8 mouse cellular contexts compared by ENCODE assay signal in the genomic region with DNA sequence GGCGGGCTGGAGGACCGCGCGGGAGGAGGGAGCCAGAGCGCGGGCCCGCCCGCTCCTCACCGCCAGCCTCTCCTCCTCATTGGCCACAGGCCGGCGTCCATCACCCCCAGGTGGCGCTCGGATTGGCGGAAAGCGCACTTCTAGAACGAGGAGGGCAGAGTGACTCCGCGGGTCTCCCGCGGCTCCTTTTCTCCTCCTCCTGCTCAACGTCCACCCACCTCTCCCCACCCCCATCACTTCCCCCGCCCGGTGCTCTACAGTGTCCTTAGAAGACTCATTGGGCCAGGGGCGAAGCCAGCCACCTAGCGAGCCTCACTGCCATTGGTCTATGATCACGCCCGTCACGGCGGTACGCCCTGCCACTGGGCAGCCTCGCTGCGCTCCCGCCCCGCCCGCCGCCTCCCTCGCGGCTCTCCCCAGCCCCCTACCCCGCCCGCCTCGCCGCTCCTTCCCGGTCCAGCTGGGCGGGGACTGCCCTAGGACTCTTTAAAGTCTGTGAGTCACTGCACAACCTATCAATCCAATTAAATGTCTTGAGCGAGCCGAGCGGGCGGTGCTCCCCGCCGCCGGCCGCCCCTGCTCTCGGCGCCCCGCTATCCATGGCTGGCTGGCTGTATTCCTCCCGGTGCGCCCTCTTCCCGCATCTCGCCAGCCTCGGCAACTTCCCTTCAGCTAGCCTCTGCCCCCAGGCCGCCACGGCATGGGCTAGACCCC. TPM values are rescaled to one million over a fixed set of nuclear protein-coding genes. Genes with fewer than 3 reads are reported as not detected.
A peak's percentile ranks its signal among the peaks of the same experiment; 100 is the strongest.
DNase-seq lines count a peak whose midpoint lies in the region; ATAC-seq and TF ChIP-seq lines count a peak whose summit lies in the region.

A gene (plus strand): TSS at position 515 of the 714 bp plus-strand sequence.

- H3K27ac ChIP-seq in heart, embryonic 11.5 days (ENCODE audit: low read depth, low read length): peak within 1 kb of the TSS; percentile 94
- peak within 1 kb of the TSS; percentile 95 for H3K27ac ChIP-seq in kidney, embryonic 16.5 days (ENCODE audit: low read length)
- H3K27ac ChIP-seq in liver, adult 2 months (replicated peaks; ENCODE audit: insufficient read depth, low read depth, low read length): peak within 1 kb of the TSS; percentile 79

- H3K27me3 ChIP-seq in C2C12 (ENCODE audit: control insufficient read depth, insufficient read depth, insufficient read length): no peaks in the 10 kb centered on the region
- H3K27me3 ChIP-seq in erythroblast, embryonic 14.5 days (ENCODE audit: control insufficient read depth): peaks cover 36% of the 10 kb centered on the region
- no peaks in the 10 kb centered on the region; the same call in 1 of the 2 replicates for H3K27me3 ChIP-seq in heart, embryonic 11.5 days (ENCODE audit: control insufficient read depth, insufficient read depth, low read length)
- H3K27me3 ChIP-seq in kidney, embryonic 16.5 days (ENCODE audit: insufficient read depth, low read length): no peaks in the 10 kb centered on the region
- no peaks in the 10 kb centered on the region for H3K27me3 ChIP-seq in liver, adult 2 months (ENCODE audit: control insufficient read depth, insufficient read depth, low read length)
- no peaks in the 10 kb centered on the region for H3K27me3 ChIP-seq in myocyte (ENCODE audit: control insufficient read depth, insufficient read depth, insufficient read length)
- no peaks in the 10 kb centered on the region for H3K27me3 ChIP-seq in splenic B cell, adult 2 months (ENCODE audit: control insufficient read depth, insufficient read depth, low read length, poor library complexity, severe bottlenecking)

- no peaks in the 10 kb centered on the region for H3K9me3 ChIP-seq in erythroblast, embryonic 14.5 days (ENCODE audit: control insufficient read depth, low read length)
- H3K9me3 ChIP-seq in heart, embryonic 11.5 days (replicated peaks; ENCODE audit: control insufficient read depth, low read length): no peaks in the 10 kb centered on the region
- H3K9me3 ChIP-seq in kidney, embryonic 16.5 days (ENCODE audit: low read length): no peaks in the 10 kb centered on the region

- DNase-seq in brain, embryonic 14.5 days (ENCODE audit: low read depth): peak; percentile 100
- peak; percentile 97 for DNase-seq in liver, adult 2 months (ENCODE audit: extremely low read depth, low read depth, low spot score)
- DNase-seq in splenic B cell, adult 2 months (ENCODE audit: low read depth, low spot score): peak; percentile 98

- peak; percentile 99 for ATAC-seq in heart, embryonic 11.5 days (replicated peaks; ENCODE audit: insufficient number of reproducible peaks, low FRiP score, low TSS enrichment)
- peak; percentile 100 for ATAC-seq in kidney, embryonic 16.5 days (ENCODE audit: low FRiP score, low TSS enrichment)

- peaks cover 58% of the 10 kb centered on the region for H3K4me1 ChIP-seq in erythroblast, embryonic 14.5 days (ENCODE audit: control insufficient read depth)
- H3K4me1 ChIP-seq in heart, embryonic 11.5 days (ENCODE audit: control insufficient read depth, insufficient read depth, low read length): no peaks in the 10 kb centered on the region; the same call in 1 of the 2 replicates
- H3K4me1 ChIP-seq in kidney, embryonic 16.5 days (ENCODE audit: insufficient read depth, low read length): peaks cover 3% of the 10 kb centered on the region; the same call in 1 of the 2 replicates
- H3K4me1 ChIP-seq in liver, adult 2 months (ENCODE audit: control insufficient read depth, insufficient read depth, low read length): peaks cover 2% of the 10 kb centered on the region; the same call in 1 of the 2 replicates

- H3K9ac ChIP-seq in heart, embryonic 11.5 days (ENCODE audit: low read depth, low read length): peak within 1 kb of the TSS; percentile 83
- H3K9ac ChIP-seq in kidney, embryonic 16.5 days (replicated peaks; ENCODE audit: low read length): peak within 1 kb of the TSS; percentile 83
- H3K9ac ChIP-seq in liver, adult 2 months (ENCODE audit: low read depth, low read length): peak within 1 kb of the TSS; percentile 92

- H3K4me3 ChIP-seq in C2C12 (ENCODE audit: insufficient read depth, poor library complexity, severe bottlenecking): peak within 1 kb of the TSS; percentile 86
- peak within 1 kb of the TSS; percentile 92 for H3K4me3 ChIP-seq in erythroblast, embryonic 14.5 days (replicated peaks)
- H3K4me3 ChIP-seq in heart, embryonic 11.5 days (ENCODE audit: low read depth, low read length): peak within 1 kb of the TSS; percentile 90
- H3K4me3 ChIP-seq in kidney, embryonic 16.5 days (ENCODE audit: low read length): peak within 1 kb of the TSS; percentile 79
- peak within 1 kb of the TSS; percentile 96 for H3K4me3 ChIP-seq in liver, adult 2 months (ENCODE audit: insufficient read depth, low read depth, low read length)
- H3K4me3 ChIP-seq in myocyte: peak within 1 kb of the TSS; percentile 77

- WGBS in heart, embryonic 11.5 days (ENCODE audit: insufficient replicate concordance): under 1% methylated on average over 52 of the region's 62 CpGs
- 0% methylated on average over 53 of the region's 62 CpGs for WGBS in kidney, embryonic 16.5 days
- 1% methylated on average over 58 of the region's 62 CpGs for WGBS in liver, adult 2 months

- H3K79me2 ChIP-seq in C2C12 (ENCODE audit: control insufficient read depth, insufficient read depth) (peaks cover 47% of the 10 kb centered on the region), myocyte (ENCODE audit: control insufficient read depth, insufficient read depth) (peaks cover 29% of the 10 kb centered on the region)
- H3K79me2 ChIP-seq in liver, adult 2 months (ENCODE audit: control insufficient read depth, insufficient read depth, low read length): peaks cover 4% of the 10 kb centered on the region; the same call in 1 of the 2 replicates

- TF ChIP-seq POLR2A in brain, embryonic 14.5 days (IDR thresholded peaks at IDR 0.05; ENCODE audit: borderline replicate concordance, extremely low read depth, insufficient read depth, insufficient read length, poor library complexity, severe bottlenecking): peak; percentile 55; the same call in 1 of the 2 replicates
- TF ChIP-seq POLR2A in liver, adult 2 months (IDR thresholded peaks at IDR 0.05; ENCODE audit: extremely low read depth, insufficient read depth, low read length): peak; percentile 85
- peak; percentile 93 for TF ChIP-seq POLR2A in myocyte (IDR thresholded peaks at IDR 0.05; ENCODE audit: insufficient read length, low read depth)

- peak within 1 kb of the TSS; percentile 75 for H3K4me2 ChIP-seq in heart, embryonic 11.5 days
- peak within 1 kb of the TSS; percentile 86 for H3K4me2 ChIP-seq in kidney, embryonic 16.5 days (replicated peaks; ENCODE audit: low read depth, low read length)
- H3K4me2 ChIP-seq in myocyte (ENCODE audit: low read depth): peak within 1 kb of the TSS; percentile 97

- H3K36me3 ChIP-seq in C2C12 (ENCODE audit: control insufficient read depth, insufficient read depth) (peaks cover 11% of the 10 kb centered on the region), myocyte (ENCODE audit: control insufficient read depth, insufficient read depth) (no peaks in the 10 kb centered on the region)
- H3K36me3 ChIP-seq in erythroblast, embryonic 14.5 days (ENCODE audit: control insufficient read depth): peaks cover 3% of the 10 kb centered on the region
- no peaks in the 10 kb centered on the region for H3K36me3 ChIP-seq in heart, embryonic 11.5 days (ENCODE audit: control insufficient read depth, insufficient read depth, low read length)
- no peaks in the 10 kb centered on the region for H3K36me3 ChIP-seq in kidney, embryonic 16.5 days (ENCODE audit: insufficient read depth, low read length)
- H3K36me3 ChIP-seq in liver, adult 2 months (ENCODE audit: control insufficient read depth, insufficient read depth, low read length): no peaks in the 10 kb centered on the region
- H3K36me3 ChIP-seq in splenic B cell, adult 2 months (ENCODE audit: control insufficient read depth, insufficient read depth, low read length, poor library complexity, severe bottlenecking): no peaks in the 10 kb centered on the region

- H3K79me3 ChIP-seq in C2C12 (ENCODE audit: low read depth): peaks cover 20% of the 10 kb centered on the region

- TF ChIP-seq CTCF in C2C12 (IDR thresholded peaks at IDR 0.05; ENCODE audit: control insufficient read depth, insufficient read depth, insufficient read length): no peak
- TF ChIP-seq CTCF in brain, embryonic 14.5 days (IDR thresholded peaks at IDR 0.05; ENCODE audit: borderline replicate concordance, extremely low read depth, insufficient read depth, insufficient read length): no peak
- TF ChIP-seq CTCF in liver, adult 2 months (IDR thresholded peaks at IDR 0.05; ENCODE audit: low read depth, low read length): no peak

- H3ac ChIP-seq in C2C12 (ENCODE audit: control insufficient read depth, insufficient read length, low read depth) (peak within 1 kb of the TSS; percentile 87), myocyte (ENCODE audit: control insufficient read depth, insufficient read length) (peak within 1 kb of the TSS; percentile 69)

TF ChIP-seq in C2C12, 6 proteins besides CTCF, POLR2A, EP300 and RAD21:
- TF ChIP-seq MYOD1 (IDR thresholded peaks at IDR 0.05; ENCODE audit: control insufficient read depth, insufficient read length, low read depth) (no peak), MYOG (IDR thresholded peaks at IDR 0.05; ENCODE audit: control insufficient read depth, extremely low read depth, insufficient read length) (no peak), MAX (IDR thresholded peaks at IDR 0.05) (peak; percentile 16)

TF ChIP-seq in myocyte, 11 proteins besides CTCF, POLR2A, EP300 and RAD21:
- TF ChIP-seq POLR2AphosphoS2 (IDR thresholded peaks at IDR 0.05; ENCODE audit: insufficient read length, low read depth) (peak; percentile 92), MYOD1 (IDR thresholded peaks at IDR 0.05; ENCODE audit: control insufficient read depth in 1 of 3, insufficient read length in 2 of 3, low read depth in 2 of 3) (no peak), USF1 (IDR thresholded peaks at IDR 0.05; ENCODE audit: low read depth) (no peak), MYOG (IDR thresholded peaks at IDR 0.05; ENCODE audit: control insufficient read depth in 1 of 3, insufficient read depth in 1 of 3, insufficient read length in 2 of 3, low read depth in 2 of 3) (no peak), E2F4 (IDR thresholded peaks at IDR 0.05; ENCODE audit: insufficient read depth) (no peak)

RNA-seq across cellular contexts. Expression of the gene that starts here (rescaled TPM):
- polyA plus RNA-seq in C2C12 (2012; fragmentation: generic; extraction: Trizol) (15.5 TPM), myocyte (2012; fragmentation: generic; extraction: Trizol) (20.9 TPM)
- polyA plus RNA-seq in brain, embryonic 14.5 days (2012; rRNA removed): 20.0 and 21.9 TPM in 2 replicates
- 5.4 and 5.5 TPM in 2 replicates for polyA plus RNA-seq in erythroblast, embryonic 14.5 days (2012)
- polyA plus RNA-seq in heart, embryonic 11.5 days (2014; fragmentation: Nextera tagmentation; extraction: Ambion mirVana): 24.1 and 29.9 TPM in 2 replicates
- 33.1 and 38.4 TPM in 2 replicates for polyA plus RNA-seq in kidney, embryonic 16.5 days (2015; fragmentation: Nextera tagmentation; extraction: Ambion mirVana)
- total RNA-seq in liver, adult 2 months (2014; rRNA removed): 8.0 and 10.0 TPM in 2 replicates
- 9.3 and 10.6 TPM in 2 replicates for polyA plus RNA-seq in liver, adult 2 months (2012; rRNA removed)

Comparison
In these comparisons a context has a peak if more than half of its experiments do, and no peak if none do; other contexts are left out.
1. Peak in every context shown above with its lines: DNase-seq, ATAC-seq, H3K4me3 ChIP-seq and H3K27ac ChIP-seq.